Mouse (Mus musculus) lung, adult 18-20 months (tissue): Measurements from ENCODE around the gene Ankrd52.
A peak's percentile ranks its signal among the peaks of the same experiment; 100 is the strongest.
"Not testable (repeated sequence)": the region's sequence is repeated elsewhere in the genome, so short reads cannot be mapped to it uniquely, and the experiment has no call there.

Experiments
- DNase-seq, 2 experiments: peaks; one replicate each; pipeline ENCODE4 v3.0.0; 2022; ENCODE audit warnings: mixed read lengths in 2 of 2

The Ankrd52 gene

GRCm38 (mm10) chr10:128376455-128377211 lies at the start of gene Ankrd52:
TSS of gene Ankrd52 (plus strand) at chr10:128377115.
- DNase-seq, result peak; percentile 82 to 85

DNA sequence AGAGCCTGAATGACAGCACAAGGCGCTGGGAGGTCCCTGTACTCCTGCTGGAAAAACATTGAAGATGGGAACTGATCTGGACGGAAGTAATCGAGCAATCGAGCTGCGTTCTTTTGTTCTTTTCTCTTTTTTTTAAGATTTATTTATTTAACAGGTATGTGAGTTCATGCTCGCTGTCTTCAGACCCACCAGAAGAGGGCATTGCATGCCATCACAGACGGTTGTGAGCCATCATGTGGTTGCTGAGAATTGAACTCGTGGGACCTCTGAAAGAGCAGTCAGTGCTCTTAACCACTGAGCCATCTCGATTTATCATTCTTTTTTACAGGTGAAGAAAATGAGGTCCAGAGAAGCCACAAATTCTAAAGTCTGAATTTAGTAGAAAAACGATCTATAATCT lies 49.3 kb upstream of the Ankrd52 start:
- DNase-seq, result no peak

DNA sequence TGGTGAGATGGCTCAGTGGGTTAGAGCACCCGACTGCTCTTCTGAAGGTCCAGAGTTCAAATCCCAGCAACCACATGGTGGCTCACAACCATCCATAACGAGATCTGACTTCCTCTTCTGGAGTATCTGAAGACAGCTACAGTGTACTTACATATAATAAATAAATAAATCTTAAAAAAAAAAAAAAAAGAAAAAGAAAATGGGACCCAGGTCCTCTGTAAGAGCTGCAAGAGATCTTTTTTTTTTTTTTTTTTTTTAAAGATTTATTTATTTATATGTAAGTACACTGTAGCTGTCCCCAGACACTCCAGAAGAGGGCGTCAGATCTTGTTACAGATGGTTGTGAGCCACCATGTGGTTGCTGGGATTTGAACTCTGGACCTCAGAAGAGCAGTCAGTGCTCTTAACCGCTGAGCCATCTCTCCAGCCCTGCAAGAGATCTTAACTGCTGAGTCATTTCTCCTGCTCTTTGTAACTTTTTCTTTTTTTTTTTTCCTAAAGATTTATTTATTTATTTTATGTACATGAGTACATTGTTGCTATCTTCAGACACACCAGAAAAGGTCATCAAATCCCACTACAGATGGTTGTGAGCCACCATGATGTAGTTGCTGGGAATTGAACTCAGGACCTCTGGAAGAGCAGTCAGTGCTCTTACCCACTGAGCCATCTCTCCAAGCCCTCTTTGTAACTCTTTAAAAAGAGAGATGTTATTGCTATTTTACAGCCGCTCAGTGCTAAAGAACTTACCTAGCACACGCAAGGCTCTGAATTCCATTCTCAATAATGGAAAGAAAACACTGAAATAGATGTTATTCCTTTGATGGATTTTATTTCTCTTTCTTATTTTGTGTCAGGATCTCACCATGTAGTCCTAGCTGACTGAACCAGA lies 44.3 kb upstream of the Ankrd52 start:
- DNase-seq, result not testable (repeated sequence)

- DNase-seq, result peak; percentile 73 to 79
These were observed 41.3 kb upstream of the Ankrd52 start for GRCm38 (mm10) chr10:128335582-128335981.

DNA sequence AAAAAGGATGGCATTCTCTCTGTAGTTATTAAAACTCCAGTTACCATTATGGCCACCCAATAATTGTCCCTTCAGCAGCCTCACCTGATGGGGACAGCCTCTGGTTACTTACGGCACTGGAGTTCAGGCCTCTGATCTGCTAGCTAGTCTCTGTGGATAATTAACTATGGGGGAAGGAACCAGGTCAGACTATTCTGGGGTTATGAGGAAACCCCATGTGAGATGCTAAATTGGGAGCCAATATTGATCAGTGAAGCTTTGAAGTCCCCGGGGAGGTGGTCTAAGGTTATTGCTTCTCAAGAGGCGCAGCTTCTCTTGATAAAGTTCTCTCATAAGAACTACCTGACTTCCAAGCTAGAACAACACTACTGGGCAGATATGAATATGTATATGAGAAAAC lies 40.7 kb upstream of the Ankrd52 start:
- DNase-seq, result no peak

GRCm38 (mm10) chr10:128336597-128336996 lies 40.3 kb upstream of the Ankrd52 start:
- no peak for DNase-seq

DNA sequence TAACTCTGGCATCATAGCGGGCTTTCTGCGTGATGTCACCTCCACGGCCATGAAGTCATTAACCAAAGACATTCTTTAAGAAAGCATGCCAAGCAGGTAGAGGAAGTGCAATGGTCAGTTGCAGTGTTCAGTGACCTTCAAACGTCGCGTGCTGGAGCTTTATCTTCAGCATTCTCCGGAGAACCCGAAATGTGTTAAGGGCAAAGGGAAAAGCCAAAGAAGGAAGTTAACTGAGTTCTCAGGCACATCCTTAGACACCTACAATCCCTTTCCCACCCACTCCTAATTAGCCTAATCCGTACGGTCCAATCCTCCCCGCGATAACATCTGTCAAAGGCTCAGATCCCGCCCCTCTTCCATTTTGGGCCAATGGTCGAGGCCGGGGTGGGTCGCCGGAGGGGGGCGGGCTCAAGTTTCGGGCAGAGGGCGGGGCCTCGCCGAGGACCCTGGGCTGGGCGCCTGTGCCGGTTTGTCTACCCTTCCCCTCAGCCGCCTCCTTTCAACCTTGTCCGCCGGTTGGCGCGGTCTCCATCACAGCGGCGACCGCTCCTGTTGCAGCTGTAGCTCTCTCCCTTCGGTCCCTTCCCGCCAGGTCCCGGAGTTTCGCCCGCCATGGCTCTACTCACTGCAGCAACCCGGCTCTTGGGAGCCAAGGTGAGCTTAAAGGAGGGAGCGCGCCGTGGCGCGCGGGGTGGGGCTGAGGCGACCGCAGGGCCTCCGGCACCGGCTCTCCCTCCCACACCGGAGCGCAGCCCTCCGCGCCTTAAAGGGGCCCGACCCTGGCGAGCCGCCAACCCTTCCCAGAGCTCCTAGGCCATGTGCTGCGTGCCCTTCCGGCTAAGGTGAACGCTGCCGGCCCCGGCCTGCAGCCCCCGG lies 39.4 kb upstream of the Ankrd52 start, which contains the start of gene Cs:
Gene Cs (plus strand): TSS at position 429 of the 876 bp plus-strand sequence.
- peak; percentile 96 to 98 for DNase-seq

GRCm38 (mm10) chr10:128338415-128338814 lies 38.5 kb upstream of the Ankrd52 start:
- no peak for DNase-seq

DNA sequence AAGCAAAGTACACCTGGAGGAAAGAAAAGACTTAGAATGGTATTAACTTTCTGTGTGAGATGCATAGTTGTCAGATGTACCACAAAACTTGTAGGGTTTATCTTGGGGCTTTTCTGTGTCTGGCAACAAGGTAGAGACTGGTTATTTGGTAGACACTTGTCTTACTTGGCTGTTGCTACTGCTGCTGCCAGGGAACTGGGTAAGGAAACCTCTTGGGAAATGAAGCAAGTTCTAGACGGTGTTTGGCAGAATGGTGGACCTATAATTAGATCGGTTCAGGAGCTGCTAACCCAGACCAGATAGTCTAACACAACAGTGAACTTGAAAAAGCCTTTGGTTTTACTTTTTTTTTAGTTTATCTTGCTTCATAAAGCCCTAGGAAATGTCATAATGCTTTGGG lies 38.0 kb upstream of the Ankrd52 start:
- DNase-seq, result no peak

GRCm38 (mm10) chr10:128340257-128340656 lies 36.7 kb upstream of the Ankrd52 start:
- no peak for DNase-seq

DNA sequence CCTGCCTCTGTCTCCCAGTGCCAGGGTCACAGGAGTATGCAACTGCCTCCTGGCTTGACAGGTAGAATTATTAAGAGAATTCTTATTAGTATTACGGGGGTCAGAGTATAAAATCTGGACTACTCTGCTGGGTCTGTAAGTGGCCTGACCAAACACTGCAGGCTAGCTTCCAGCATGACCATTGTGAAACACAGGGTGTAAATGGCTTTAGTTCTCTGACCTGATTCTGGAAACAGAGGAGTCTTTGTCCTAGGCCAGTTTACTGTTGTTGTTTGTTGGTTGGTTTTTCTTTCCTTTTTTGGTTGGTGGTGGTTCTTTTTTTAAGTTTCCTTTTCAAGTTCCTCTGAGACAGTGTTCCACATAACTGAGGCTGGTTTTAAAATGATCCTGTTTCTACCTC lies 33.5 kb upstream of the Ankrd52 start:
- no peak for DNase-seq

- peak; percentile 86 to 91 for DNase-seq
These were observed 32.2 kb upstream of the Ankrd52 start for GRCm38 (mm10) chr10:128344568-128345275.

- no peak for DNase-seq
These were observed 29.4 kb upstream of the Ankrd52 start for GRCm38 (mm10) chr10:128347541-128347940.

GRCm38 (mm10) chr10:128358796-128359195 lies 18.1 kb upstream of the Ankrd52 start:
- peak in 1 of 2 experiments; percentile 59 for DNase-seq

GRCm38 (mm10) chr10:128359226-128359625 lies 17.7 kb upstream of the Ankrd52 start:
- DNase-seq, result no peak

GRCm38 (mm10) chr10:128361836-128362235 lies 15.1 kb upstream of the Ankrd52 start:
- DNase-seq, result no peak

DNA sequence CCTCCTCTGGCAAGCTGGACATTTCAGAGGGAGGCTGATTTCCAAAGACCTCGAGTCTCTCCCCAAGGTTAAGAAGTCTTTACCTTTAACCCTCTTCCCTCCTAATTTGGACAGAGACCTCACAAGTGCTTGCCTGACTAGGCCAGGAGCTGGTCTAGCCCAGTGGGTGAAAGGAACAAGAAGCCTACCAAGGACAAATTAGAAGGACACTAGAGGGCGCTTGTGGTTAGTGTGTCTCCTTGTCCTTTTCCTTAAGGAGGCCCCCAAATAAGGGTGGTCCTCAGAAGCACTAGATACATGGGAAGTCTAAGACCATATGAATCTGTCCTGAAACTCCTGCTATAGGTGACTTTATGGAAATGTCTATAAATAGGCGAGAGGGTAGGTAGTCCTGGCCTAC lies 14.3 kb upstream of the Ankrd52 start:
- DNase-seq, result no peak

DNA sequence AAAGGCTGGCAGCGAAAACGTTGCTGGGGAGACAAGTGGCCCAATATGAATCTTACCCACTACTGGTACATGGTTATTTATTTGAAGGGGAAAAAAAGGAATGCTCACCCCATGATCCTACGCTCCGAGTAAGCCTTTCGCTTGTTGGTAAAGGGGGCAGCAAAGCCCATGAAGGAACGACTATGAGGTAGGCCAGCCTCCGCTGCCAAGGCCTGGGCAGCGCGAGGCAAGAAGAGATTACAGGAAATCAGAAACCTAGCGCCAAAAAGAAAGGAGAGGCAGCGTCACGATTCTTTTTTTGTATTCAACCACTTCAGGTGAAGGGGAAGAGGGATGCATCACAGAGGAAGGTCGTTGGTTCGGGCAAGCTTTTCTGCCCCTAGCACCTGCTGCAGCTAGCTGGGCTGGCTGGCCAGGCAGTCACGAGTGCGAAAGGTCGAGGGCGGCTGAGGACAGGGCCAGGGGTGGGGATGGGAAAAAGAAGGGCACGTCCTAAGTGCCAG lies 9.0 kb upstream of the Ankrd52 start:
- DNase-seq, result no peak

DNA sequence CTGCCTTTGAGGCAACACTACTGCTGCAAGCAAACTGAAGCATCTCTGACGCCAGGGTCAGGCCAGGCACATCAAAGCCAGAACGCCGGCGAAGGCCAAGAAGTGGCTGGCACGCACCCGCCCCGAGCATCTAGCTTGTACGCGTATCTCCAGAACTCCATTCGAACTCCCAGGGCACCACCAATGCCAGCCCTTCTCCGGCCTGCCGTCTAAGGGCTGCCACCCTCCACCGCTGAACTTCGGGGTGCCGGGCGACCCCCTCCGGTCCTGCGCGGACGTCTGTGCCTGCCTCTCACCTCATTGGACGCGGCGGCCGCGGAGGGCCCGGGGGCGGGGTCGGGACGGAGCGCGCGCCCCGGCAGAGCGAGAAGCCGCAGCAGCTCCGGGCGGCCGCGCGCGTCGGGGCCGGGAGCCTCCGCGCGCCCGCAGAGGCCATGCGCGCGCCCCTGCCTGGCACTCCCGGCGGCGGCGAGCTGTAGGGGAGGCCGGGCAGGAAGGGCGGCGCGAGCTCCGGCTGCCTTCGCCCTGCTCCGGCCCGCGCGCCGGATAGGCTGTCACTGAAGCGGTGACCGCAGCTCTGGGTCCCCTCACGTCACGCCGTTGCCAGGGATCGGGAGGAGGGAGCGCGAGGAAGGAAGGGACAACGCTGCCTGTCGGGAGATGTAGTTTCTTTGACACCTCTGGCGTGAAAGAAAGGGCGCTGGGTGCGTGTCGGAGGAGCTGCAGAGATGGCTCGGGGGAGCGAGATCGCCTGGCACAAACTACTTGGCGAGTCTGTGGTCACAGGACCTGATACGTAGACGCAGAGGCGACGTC lies 8.3 kb upstream of the Ankrd52 start, which contains the start of gene Coq10a:
Gene Coq10a (minus strand): TSS at position 596 of the 816 bp plus-strand sequence.
- peak; percentile 95 to 96 for DNase-seq

GRCm38 (mm10) chr10:128369218-128369543 lies 7.7 kb upstream of the Ankrd52 start:
- no peak for DNase-seq

DNA sequence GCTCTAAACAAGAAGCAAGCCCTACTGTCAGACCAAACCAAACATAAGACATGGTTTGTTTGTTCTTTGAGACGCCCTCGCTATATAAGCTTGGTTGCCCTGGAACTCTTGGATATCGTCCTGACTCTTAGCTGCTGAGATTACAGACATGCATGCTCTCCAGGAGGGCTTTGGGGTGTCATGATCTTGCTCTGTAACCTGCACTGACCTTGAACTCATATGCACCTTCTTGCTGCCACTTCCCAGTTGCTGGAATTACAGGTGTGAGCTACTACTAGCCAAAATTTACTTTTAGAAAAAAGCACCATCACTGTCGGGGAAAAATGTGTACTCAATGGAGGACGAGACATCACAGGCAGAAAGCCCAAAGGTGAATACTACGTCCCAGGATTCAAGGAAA lies 7.3 kb upstream of the Ankrd52 start:
- no peak for DNase-seq
